8 mouse cellular contexts compared by ENCODE assay signal in the genomic region with DNA sequence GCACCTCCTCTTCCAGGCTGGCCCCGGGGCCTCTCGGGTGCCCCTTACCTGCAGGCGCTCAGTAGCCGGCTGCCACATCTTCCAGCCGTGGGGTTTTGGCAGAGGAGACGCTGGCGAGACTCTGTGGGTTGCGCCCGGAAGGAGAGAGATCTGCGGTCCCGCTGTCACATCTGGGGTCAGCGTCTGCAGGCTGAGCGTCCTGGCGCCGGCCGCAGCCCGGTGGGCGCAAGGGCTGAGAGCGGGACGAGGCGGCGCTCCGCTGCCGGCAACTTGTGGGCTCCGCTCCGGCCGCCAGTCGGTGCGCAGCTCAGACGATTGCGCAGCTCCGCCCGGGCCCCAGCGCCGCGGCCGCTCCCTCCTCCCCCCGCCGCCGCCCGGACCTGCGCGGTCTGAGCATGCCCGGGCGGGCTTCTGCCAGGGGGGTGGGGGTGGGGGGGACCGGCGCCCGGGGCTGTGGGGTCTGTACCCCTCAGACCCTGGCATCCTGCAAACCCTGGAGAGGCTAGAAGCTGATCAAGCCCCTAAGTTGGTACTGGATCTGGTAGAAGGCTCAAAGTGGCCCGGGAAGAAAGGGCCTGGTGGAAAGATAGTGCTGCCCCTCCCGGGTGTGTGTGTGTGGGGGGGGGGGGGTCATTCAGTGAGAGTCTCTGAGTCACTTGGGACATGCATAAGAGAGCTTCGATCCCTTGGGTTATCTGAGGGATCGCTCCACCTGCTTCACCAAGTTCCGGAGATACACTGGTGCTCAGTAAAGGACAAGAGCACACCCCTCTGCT.
DNase-seq lines count a peak whose midpoint lies in the region; ATAC-seq lines count a peak whose summit lies in the region.

No protein-coding gene starts in this region.

- peak; percentile 17 for DNase-seq in thymus, postnatal 4 days
- DNase-seq in thymus, postnatal 14 days: no peak
- peak; percentile 8 for DNase-seq in fibroblast of lung, adult 2 months (ENCODE audit: low read depth)
- DNase-seq in kidney, postnatal 14 days: peak; percentile 70
- peak; percentile 58 for DNase-seq in urinary bladder, postnatal 25 days (ENCODE audit: low spot score)

- peak overlapping the region; percentile 92 for H3K4me2 ChIP-seq in heart, embryonic 14.5 days (ENCODE audit: low read length)
- peak overlapping the region; percentile 51 for H3K4me2 ChIP-seq in liver, embryonic 16.5 days (ENCODE audit: low read depth, low read length)
- H3K4me2 ChIP-seq in neural tube, embryonic 12.5 days (replicated peaks): peak overlapping the region; percentile 85

- ATAC-seq in heart, embryonic 14.5 days (ENCODE audit: insufficient number of reproducible peaks, insufficient read depth, low FRiP score, low read depth): peak; percentile 64
- ATAC-seq in liver, embryonic 16.5 days (ENCODE audit: low read depth): peak; percentile 83
- ATAC-seq in neural tube, embryonic 12.5 days (ENCODE audit: low FRiP score, low read depth): peak; percentile 90

- peaks cover 0 to 5% of the 10 kb centered on the region in 2 experiments; a peak in 1 of 4 replicates for H3K4me1 ChIP-seq in heart, embryonic 14.5 days (ENCODE audit: control insufficient read depth in 2 of 2, insufficient read depth in 2 of 2, low read length in 2 of 2)
- no peaks in the 10 kb centered on the region; the same call in 1 of the 2 replicates for H3K4me1 ChIP-seq in liver, embryonic 16.5 days (ENCODE audit: control insufficient read depth, low read depth, low read length)
- H3K4me1 ChIP-seq in neural tube, embryonic 12.5 days: peaks cover 11% of the 10 kb centered on the region; the same call in 1 of the 2 replicates

- 3% methylated on average over 41 of the region's 53 CpGs for WGBS in heart, embryonic 14.5 days
- WGBS in liver, embryonic 16.5 days (ENCODE audit: insufficient replicate concordance): 2% methylated on average over 42 of the region's 53 CpGs
- 3% methylated on average over 52 of the region's 53 CpGs for WGBS in neural tube, embryonic 12.5 days

- 0 out of 4 replicates have a peak overlapping the region, but pooled peaks of 1 of the 2 experiments have one; percentile 14 for H3K27ac ChIP-seq in heart, embryonic 14.5 days (replicated peaks in 1 of 2; ENCODE audit: control insufficient read depth in 1 of 2, insufficient read depth in 1 of 2, low read depth in 2 of 2, low read length in 2 of 2)
- H3K27ac ChIP-seq in liver, embryonic 16.5 days (ENCODE audit: low read length): peak overlapping the region; percentile 28
- no peak overlapping the region for H3K27ac ChIP-seq in neural tube, embryonic 12.5 days

- no peaks in the 10 kb centered on the region for H3K9me3 ChIP-seq in heart, embryonic 14.5 days (ENCODE audit: control insufficient read depth, low read length)
- H3K9me3 ChIP-seq in liver, embryonic 16.5 days (replicated peaks; ENCODE audit: control insufficient read depth, low read length): no peaks in the 10 kb centered on the region
- H3K9me3 ChIP-seq in neural tube, embryonic 12.5 days: no peaks in the 10 kb centered on the region

- peak overlapping the region; percentile 75 for H3K9ac ChIP-seq in heart, embryonic 14.5 days (ENCODE audit: low read length)
- peak overlapping the region; percentile 39; the same call in 1 of the 2 replicates for H3K9ac ChIP-seq in liver, embryonic 16.5 days (ENCODE audit: low read depth, low read length)
- peak overlapping the region; percentile 67 for H3K9ac ChIP-seq in neural tube, embryonic 12.5 days

- H3K36me3 ChIP-seq in heart, embryonic 14.5 days (ENCODE audit: control insufficient read depth, insufficient read depth, low read length): no peaks in the 10 kb centered on the region
- H3K36me3 ChIP-seq in liver, embryonic 16.5 days (ENCODE audit: control insufficient read depth, insufficient read depth): no peaks in the 10 kb centered on the region
- H3K36me3 ChIP-seq in neural tube, embryonic 12.5 days: no peaks in the 10 kb centered on the region

- peak overlapping the region; percentile 62 to 65 for H3K4me3 ChIP-seq in heart, embryonic 14.5 days (ENCODE audit: control insufficient read depth in 1 of 2, insufficient read depth in 1 of 2, low read depth in 1 of 2, low read length in 2 of 2)
- peak overlapping the region; percentile 63 for H3K4me3 ChIP-seq in liver, embryonic 16.5 days (ENCODE audit: low read depth, low read length)
- H3K4me3 ChIP-seq in neural tube, embryonic 12.5 days: peak overlapping the region; percentile 50

- peaks cover 15% of the 10 kb centered on the region for H3K27me3 ChIP-seq in heart, embryonic 14.5 days (ENCODE audit: control insufficient read depth, insufficient read depth, low read length)
- 0 out of 2 replicates have a peak, but pooled peaks cover 3% of the 10 kb centered on the region for H3K27me3 ChIP-seq in liver, embryonic 16.5 days (ENCODE audit: control insufficient read depth, insufficient read depth, low read depth, low read length)
- 0 out of 2 replicates have a peak, but pooled peaks cover 5% of the 10 kb centered on the region for H3K27me3 ChIP-seq in neural tube, embryonic 12.5 days (replicated peaks)
